Mouse (Mus musculus) cerebellum, postnatal 36 days (tissue): ENCODE results near the gene Dlec1.

ENCODE experiments used
- DNase-seq, 2 experiments: peaks; one replicate each; pipeline ENCODE4 v3.0.0; 2021 to 2022; ENCODE audit warnings: mixed read lengths in 2 of 2

Gene Dlec1

GRCm38 (mm10) chr9:119090462-119090861 is 11.8 kb upstream of the Dlec1 start:
- DNase-seq, result no peak

- no peak for DNase-seq
Measured at GRCm38 (mm10) chr9:119091581-119092310, 10.5 kb upstream of the Dlec1 start.

GRCm38 (mm10) chr9:119092473-119093418 is 9.5 kb upstream of the Dlec1 start:
- peak; percentile 38 to 39 for DNase-seq

GRCm38 (mm10) chr9:119093419-119094295 is 8.6 kb upstream of the Dlec1 start, which contains the start of gene Plcd1:
TSS of gene Plcd1 (minus strand) at chr9:119093502.
- peak; percentile 63 to 76 for DNase-seq

GRCm38 (mm10) chr9:119094462-119095109 is 7.7 kb upstream of the Dlec1 start:
- no peak for DNase-seq

GRCm38 (mm10) chr9:119100177-119100898 is 1.9 kb upstream of the Dlec1 start:
- DNase-seq, result no peak

GRCm38 (mm10) chr9:119102783-119103113 is 470 bp downstream of the Dlec1 start:
- no peak for DNase-seq

GRCm38 (mm10) chr9:119107566-119107965 is 5.3 kb downstream of the Dlec1 start:
- DNase-seq, result no peak

GRCm38 (mm10) chr9:119109685-119110353 is 7.5 kb downstream of the Dlec1 start:
- DNase-seq, result no peak

- DNase-seq, result no peak
Measured at GRCm38 (mm10) chr9:119110640-119111039, 8.4 kb downstream of the Dlec1 start.

- no peak for DNase-seq
Measured at GRCm38 (mm10) chr9:119114911-119115310, 12.6 kb downstream of the Dlec1 start.

- no peak for DNase-seq
Measured at GRCm38 (mm10) chr9:119119409-119120167, 17.3 kb downstream of the Dlec1 start.

- DNase-seq, result no peak
Measured at GRCm38 (mm10) chr9:119120168-119120560, 17.9 kb downstream of the Dlec1 start.

GRCm38 (mm10) chr9:119122596-119123369 is 20.5 kb downstream of the Dlec1 start:
- DNase-seq, result no peak

GRCm38 (mm10) chr9:119128436-119129181 is 26.3 kb downstream of the Dlec1 start:
- no peak for DNase-seq

GRCm38 (mm10) chr9:119130692-119131091 is 28.4 kb downstream of the Dlec1 start:
- no peak for DNase-seq

GRCm38 (mm10) chr9:119138836-119139235 is 36.6 kb downstream of the Dlec1 start:
- no peak for DNase-seq

- DNase-seq, result no peak
Measured at GRCm38 (mm10) chr9:119142066-119142465, 39.8 kb downstream of the Dlec1 start.

GRCm38 (mm10) chr9:119143372-119143771 is 41.1 kb downstream of the Dlec1 start:
- DNase-seq, result no peak
